Mouse (Mus musculus) stomach, embryonic 16.5 days (tissue): ENCODE measurements around the gene Marf1. TPM values are rescaled to one million over a fixed set of nuclear protein-coding genes. Genes with fewer than 3 reads are reported as not detected.

Source experiments
- ATAC-seq: fragments of 200-750 bp; cut with Nextera tagmentation; 2 replicates; pipeline ENCODE4 v1.8.0; 2017; ENCODE audit warnings: moderate number of reproducible peaks, moderate TSS enrichment; ENCODE audit not compliant: insufficient read depth, low FRiP score
- H3K27ac ChIP-seq: fragments of 300-500 bp; sonication (generic); 2 replicates; pipeline ENCODE4 v1.5.1; 2014; ENCODE audit warnings: low read length
- H3K27me3 ChIP-seq: fragments of 300-500 bp; sonication (generic); 2 replicates; pipeline ENCODE4 v1.6.1; 2014; ENCODE audit warnings: low read length, control low read depth, mixed read lengths; ENCODE audit not compliant: control insufficient read depth, insufficient read depth
- H3K36me3 ChIP-seq: fragments of 300-500 bp; sonication (generic); 2 replicates; pipeline ENCODE4 v1.6.1; 2014; ENCODE audit warnings: low read length; ENCODE audit not compliant: control insufficient read depth, insufficient read depth
- H3K4me1 ChIP-seq: fragments of 300-500 bp; sonication (generic); 2 replicates; pipeline ENCODE4 v1.6.1; 2014; ENCODE audit warnings: low read length, control low read depth, mixed read lengths; ENCODE audit not compliant: control insufficient read depth, insufficient read depth
- H3K4me2 ChIP-seq: fragments of 300-500 bp; sonication (generic); 2 replicates; pipeline ENCODE4 v1.6.1; 2014; ENCODE audit warnings: low read depth, low read length, mixed read lengths
- H3K4me3 ChIP-seq: fragments of 300-500 bp; sonication (generic); replicated peaks from 2 replicates; pipeline ENCODE4 v1.5.1; 2014; ENCODE audit warnings: mild to moderate bottlenecking, low read length
- H3K9ac ChIP-seq: fragments of 300-500 bp; sonication (generic); 2 replicates; pipeline ENCODE4 v1.6.1; 2014; ENCODE audit warnings: low read length
- H3K9me3 ChIP-seq: fragments of 300-500 bp; sonication (generic); replicated peaks from 2 replicates; pipeline ENCODE4 v1.6.1; 2016; ENCODE audit warnings: low read length, control low read depth; ENCODE audit not compliant: control insufficient read depth
- WGBS: fragments of 180-500 bp; shearing (Covaris S2); extraction: QIAGEN DNeasy Blood & Tissue Kit; methylation state at CpG from one replicate; pipeline ENCODE4 v1.1.7; 2014; 5-methylcytosine and 5-hydroxymethylcytosine counted together
- polyA plus RNA-seq: library from polyadenylated mRNA; unstranded; fragments of >200 nt; fragmentation: Nextera tagmentation; extraction: Ambion mirVana; gene quantifications from 2 replicates; pipeline ENCODE4 v1.2.1, GENCODE M21; 2015

The Marf1 gene
- polyA plus RNA-seq, 1 experiment from 2014 or later, result 14.3 TPM

GRCm38 (mm10) chr16:14125253-14125652, 37.9 kb downstream of the Marf1 start:
- Histone ChIP-seq H3K9ac (no peak overlapping the region), H3K36me3 (peaks cover 27% of the 10 kb centered on the region), H3K4me1 (no peaks in the 10 kb centered on the region), H3K27ac (no peak overlapping the region), H3K4me2 (no peak overlapping the region), H3K9me3 (no peaks in the 10 kb centered on the region), H3K27me3 (no peaks in the 10 kb centered on the region), H3K4me3 (no peak overlapping the region)
- 88% methylated on average over 1 of the region's 1 CpGs for WGBS
- ATAC-seq, result no peak

GRCm38 (mm10) chr16:14124709-14125108, 38.4 kb downstream of the Marf1 start:
- peaks cover 27% of the 10 kb centered on the region for H3K36me3 ChIP-seq
- no peak overlapping the region for H3K4me3 ChIP-seq
- H3K9me3 ChIP-seq, result no peaks in the 10 kb centered on the region
- no peak for ATAC-seq
- H3K4me2 ChIP-seq, result no peak overlapping the region
- no peak overlapping the region for H3K27ac ChIP-seq
- no peak overlapping the region for H3K9ac ChIP-seq
- no peaks in the 10 kb centered on the region for H3K4me1 ChIP-seq
- WGBS, result 98% methylated on average over 7 of the region's 7 CpGs
- H3K27me3 ChIP-seq, result no peaks in the 10 kb centered on the region

- Histone ChIP-seq H3K27me3 (no peaks in the 10 kb centered on the region), H3K4me2 (no peak overlapping the region), H3K4me1 (no peaks in the 10 kb centered on the region), H3K4me3 (no peak overlapping the region), H3K9ac (no peak overlapping the region), H3K9me3 (no peaks in the 10 kb centered on the region), H3K27ac (no peak overlapping the region), H3K36me3 (peaks cover 21% of the 10 kb centered on the region)
- no peak for ATAC-seq
- 86% methylated on average over 2 of the region's 2 CpGs for WGBS
Measured at GRCm38 (mm10) chr16:14123901-14124300, 39.2 kb downstream of the Marf1 start.

GRCm38 (mm10) chr16:14122586-14122985, 40.6 kb downstream of the Marf1 start:
- Histone ChIP-seq H3K9ac (no peak overlapping the region), H3K36me3 (peaks cover 18% of the 10 kb centered on the region)

GRCm38 (mm10) chr16:14121563-14121962, 41.6 kb downstream of the Marf1 start:
- H3K36me3 ChIP-seq, result peaks cover 18% of the 10 kb centered on the region
- no peak for ATAC-seq
- 95% methylated on average over 7 of the region's 7 CpGs for WGBS
- H3K27ac ChIP-seq, result no peak overlapping the region
- no peaks in the 10 kb centered on the region for H3K4me1 ChIP-seq
- H3K4me2 ChIP-seq, result no peak overlapping the region
- no peak overlapping the region for H3K4me3 ChIP-seq
- H3K9me3 ChIP-seq, result no peaks in the 10 kb centered on the region
- H3K27me3 ChIP-seq, result no peaks in the 10 kb centered on the region
- H3K9ac ChIP-seq, result no peak overlapping the region

More at GRCm38 (mm10) chr16:14122586-14122985, 40.6 kb downstream of the Marf1 start:
- no peak overlapping the region for H3K27ac ChIP-seq
- H3K27me3 ChIP-seq, result no peaks in the 10 kb centered on the region
- no peaks in the 10 kb centered on the region for H3K4me1 ChIP-seq
- no peak overlapping the region for H3K4me2 ChIP-seq
- H3K9me3 ChIP-seq, result no peaks in the 10 kb centered on the region
- ATAC-seq, result no peak
- H3K4me3 ChIP-seq, result no peak overlapping the region

- Histone ChIP-seq H3K9ac (no peak overlapping the region), H3K4me3 (no peak overlapping the region), H3K4me1 (no peaks in the 10 kb centered on the region), H3K27ac (no peak overlapping the region), H3K36me3 (peaks cover 18% of the 10 kb centered on the region), H3K27me3 (no peaks in the 10 kb centered on the region), H3K9me3 (no peaks in the 10 kb centered on the region), H3K4me2 (no peak overlapping the region)
- ATAC-seq, result no peak
- 96% methylated on average over 5 of the region's 5 CpGs for WGBS
Measured at GRCm38 (mm10) chr16:14120941-14121340, 42.2 kb downstream of the Marf1 start.

GRCm38 (mm10) chr16:14117299-14117698, 45.9 kb downstream of the Marf1 start:
- H3K9ac ChIP-seq, result no peak overlapping the region
- WGBS, result 60% methylated on average over 2 of the region's 2 CpGs

GRCm38 (mm10) chr16:14112742-14113141, 50.4 kb downstream of the Marf1 start:
- Histone ChIP-seq H3K4me1 (no peaks in the 10 kb centered on the region), H3K4me2 (no peak overlapping the region), H3K4me3 (no peak overlapping the region), H3K36me3 (peaks cover 15% of the 10 kb centered on the region; the same call in 1 of the 2 replicates), H3K27ac (no peak overlapping the region), H3K9me3 (no peaks in the 10 kb centered on the region), H3K9ac (no peak overlapping the region), H3K27me3 (no peaks in the 10 kb centered on the region)
- 88% methylated on average over 3 of the region's 3 CpGs for WGBS
- no peak for ATAC-seq

More at GRCm38 (mm10) chr16:14117299-14117698, 45.9 kb downstream of the Marf1 start:
- H3K4me1 ChIP-seq, result no peaks in the 10 kb centered on the region
- no peak for ATAC-seq
- H3K27ac ChIP-seq, result no peak overlapping the region; the same call in 1 of the 2 replicates
- peaks cover 23% of the 10 kb centered on the region for H3K36me3 ChIP-seq
- no peak overlapping the region for H3K4me2 ChIP-seq
- no peaks in the 10 kb centered on the region for H3K27me3 ChIP-seq
- no peak overlapping the region for H3K4me3 ChIP-seq
- no peaks in the 10 kb centered on the region for H3K9me3 ChIP-seq

GRCm38 (mm10) chr16:14112133-14112532, 51.0 kb downstream of the Marf1 start:
- no peak for ATAC-seq
- WGBS, result 67% methylated on average over 2 of the region's 2 CpGs

GRCm38 (mm10) chr16:14110922-14111321, 52.2 kb downstream of the Marf1 start:
- no peaks in the 10 kb centered on the region for H3K4me1 ChIP-seq
- no peak overlapping the region for H3K4me3 ChIP-seq
- no peak overlapping the region for H3K4me2 ChIP-seq
- ATAC-seq, result no peak
- no peak overlapping the region for H3K27ac ChIP-seq
- H3K9me3 ChIP-seq, result no peaks in the 10 kb centered on the region
- no peak overlapping the region for H3K9ac ChIP-seq
- peaks cover 15% of the 10 kb centered on the region; the same call in 1 of the 2 replicates for H3K36me3 ChIP-seq
- WGBS, result 71% methylated on average over 2 of the region's 2 CpGs
- no peaks in the 10 kb centered on the region for H3K27me3 ChIP-seq

More at GRCm38 (mm10) chr16:14112133-14112532, 51.0 kb downstream of the Marf1 start:
- H3K27me3 ChIP-seq, result no peaks in the 10 kb centered on the region
- H3K27ac ChIP-seq, result no peak overlapping the region
- no peaks in the 10 kb centered on the region for H3K9me3 ChIP-seq
- H3K9ac ChIP-seq, result no peak overlapping the region
- peaks cover 15% of the 10 kb centered on the region; the same call in 1 of the 2 replicates for H3K36me3 ChIP-seq
- H3K4me1 ChIP-seq, result no peaks in the 10 kb centered on the region
- no peak overlapping the region for H3K4me3 ChIP-seq
- no peak overlapping the region for H3K4me2 ChIP-seq
